Mouse (Mus musculus): ENCODE data around the gene Creb3l2. TPM values are rescaled to one million over a fixed set of nuclear protein-coding genes. Genes with fewer than 3 reads are reported as not detected.

Creb3l2 gene
- polyA plus RNA-seq, 1 experiment: 5.6 TPM

GRCm38 (mm10) chr6:37326603-37326955 is 115.4 kb downstream of the Creb3l2 start:
- TF ChIP-seq POLR2A (IDR thresholded peaks at IDR 0.05; ENCODE audit: extremely low read depth, insufficient read depth, low read length): no peak
- no peak for TF ChIP-seq CTCF (IDR thresholded peaks at IDR 0.05; ENCODE audit: extremely low read depth, insufficient read depth, low read length)
- no peak overlapping the region for H3K27ac ChIP-seq (ENCODE audit: insufficient read depth, low read length)
- peaks cover 7% of the 10 kb centered on the region for H3K4me1 ChIP-seq (ENCODE audit: control insufficient read depth, insufficient read depth, low read length)
- no peak overlapping the region for H3K4me3 ChIP-seq (ENCODE audit: insufficient read depth, low read length)

GRCm38 (mm10) chr6:37325906-37326602 is 115.9 kb downstream of the Creb3l2 start:
- TF ChIP-seq CTCF (IDR thresholded peaks at IDR 0.05; ENCODE audit: extremely low read depth, insufficient read depth, low read length) (no peak), POLR2A (IDR thresholded peaks at IDR 0.05; ENCODE audit: extremely low read depth, insufficient read depth, low read length) (no peak)
- H3K4me3 ChIP-seq (ENCODE audit: insufficient read depth, low read length): no peak overlapping the region
- no peak overlapping the region for H3K27ac ChIP-seq (ENCODE audit: insufficient read depth, low read length)
- H3K4me1 ChIP-seq (ENCODE audit: control insufficient read depth, insufficient read depth, low read length): peaks cover 5% of the 10 kb centered on the region

- TF ChIP-seq CTCF (IDR thresholded peaks at IDR 0.05; ENCODE audit: extremely low read depth, insufficient read depth, low read length) (no peak), POLR2A (IDR thresholded peaks at IDR 0.05; ENCODE audit: extremely low read depth, insufficient read depth, low read length) (no peak)
- Histone ChIP-seq H3K4me3 (ENCODE audit: insufficient read depth, low read length) (no peak overlapping the region), H3K27ac (ENCODE audit: insufficient read depth, low read length) (no peak overlapping the region), H3K4me1 (ENCODE audit: control insufficient read depth, insufficient read depth, low read length) (peaks cover 1% of the 10 kb centered on the region; the same call in 1 of the 2 replicates)
These were observed 116.9 kb downstream of the Creb3l2 start for GRCm38 (mm10) chr6:37325076-37325475.

GRCm38 (mm10) chr6:37322641-37323040 is 119.3 kb downstream of the Creb3l2 start:
- Histone ChIP-seq H3K4me1 (ENCODE audit: control insufficient read depth, insufficient read depth, low read length) (peaks cover 1% of the 10 kb centered on the region; the same call in 1 of the 2 replicates), H3K4me3 (ENCODE audit: insufficient read depth, low read length) (no peak overlapping the region), H3K27ac (ENCODE audit: insufficient read depth, low read length) (no peak overlapping the region)
- no peak for TF ChIP-seq CTCF (IDR thresholded peaks at IDR 0.05; ENCODE audit: extremely low read depth, insufficient read depth, low read length)

- no peak overlapping the region for H3K4me3 ChIP-seq (ENCODE audit: insufficient read depth, low read length)
- no peak overlapping the region for H3K27ac ChIP-seq (ENCODE audit: insufficient read depth, low read length)
- H3K4me1 ChIP-seq (ENCODE audit: control insufficient read depth, insufficient read depth, low read length): peaks cover 1% of the 10 kb centered on the region; the same call in 1 of the 2 replicates
- TF ChIP-seq POLR2A (IDR thresholded peaks at IDR 0.05; ENCODE audit: extremely low read depth, insufficient read depth, low read length) (no peak), CTCF (IDR thresholded peaks at IDR 0.05; ENCODE audit: extremely low read depth, insufficient read depth, low read length) (no peak)
These were observed 119.9 kb downstream of the Creb3l2 start for GRCm38 (mm10) chr6:37322088-37322487.

GRCm38 (mm10) chr6:37317904-37318303 is 124.0 kb downstream of the Creb3l2 start:
- peaks cover 1% of the 10 kb centered on the region; the same call in 1 of the 2 replicates for H3K4me1 ChIP-seq (ENCODE audit: control insufficient read depth, insufficient read depth, low read length)

GRCm38 (mm10) chr6:37315440-37315839 is 126.5 kb downstream of the Creb3l2 start:
- no peak for TF ChIP-seq POLR2A (IDR thresholded peaks at IDR 0.05; ENCODE audit: extremely low read depth, insufficient read depth, low read length)
- TF ChIP-seq CTCF (IDR thresholded peaks at IDR 0.05; ENCODE audit: extremely low read depth, insufficient read depth, low read length): no peak
- no peak overlapping the region for H3K27ac ChIP-seq (ENCODE audit: insufficient read depth, low read length)
- H3K4me1 ChIP-seq (ENCODE audit: control insufficient read depth, insufficient read depth, low read length): no peaks in the 10 kb centered on the region; the same call in 1 of the 2 replicates
- no peak overlapping the region for H3K4me3 ChIP-seq (ENCODE audit: insufficient read depth, low read length)

More at GRCm38 (mm10) chr6:37317904-37318303, 124.0 kb downstream of the Creb3l2 start:
- TF ChIP-seq POLR2A (IDR thresholded peaks at IDR 0.05; ENCODE audit: extremely low read depth, insufficient read depth, low read length): no peak
- TF ChIP-seq CTCF (IDR thresholded peaks at IDR 0.05; ENCODE audit: extremely low read depth, insufficient read depth, low read length): no peak
- Histone ChIP-seq H3K4me3 (ENCODE audit: insufficient read depth, low read length) (no peak overlapping the region), H3K27ac (ENCODE audit: insufficient read depth, low read length) (no peak overlapping the region)

- H3K27ac ChIP-seq (ENCODE audit: insufficient read depth, low read length): no peak overlapping the region
- no peaks in the 10 kb centered on the region for H3K4me1 ChIP-seq (ENCODE audit: control insufficient read depth, insufficient read depth, low read length)
- TF ChIP-seq POLR2A (IDR thresholded peaks at IDR 0.05; ENCODE audit: extremely low read depth, insufficient read depth, low read length) (no peak), CTCF (IDR thresholded peaks at IDR 0.05; ENCODE audit: extremely low read depth, insufficient read depth, low read length) (no peak)
- no peak overlapping the region for H3K4me3 ChIP-seq (ENCODE audit: insufficient read depth, low read length)
These were observed 131.3 kb downstream of the Creb3l2 start for GRCm38 (mm10) chr6:37310601-37311000.

- Histone ChIP-seq H3K27ac (ENCODE audit: insufficient read depth, low read length) (no peak overlapping the region), H3K4me1 (ENCODE audit: control insufficient read depth, insufficient read depth, low read length) (no peaks in the 10 kb centered on the region), H3K4me3 (ENCODE audit: insufficient read depth, low read length) (no peak overlapping the region)
- no peak for TF ChIP-seq CTCF (IDR thresholded peaks at IDR 0.05; ENCODE audit: extremely low read depth, insufficient read depth, low read length)
- TF ChIP-seq POLR2A (IDR thresholded peaks at IDR 0.05; ENCODE audit: extremely low read depth, insufficient read depth, low read length): no peak
These were observed 135.3 kb downstream of the Creb3l2 start for GRCm38 (mm10) chr6:37306616-37307015.

GRCm38 (mm10) chr6:37300492-37300891 is 141.5 kb downstream of the Creb3l2 start:
- peaks cover 5% of the 10 kb centered on the region; the same call in 1 of the 2 replicates for H3K4me1 ChIP-seq (ENCODE audit: control insufficient read depth, insufficient read depth, low read length)
- peak overlapping the region; percentile 98 for H3K4me3 ChIP-seq (ENCODE audit: insufficient read depth, low read length)
- peak overlapping the region; percentile 96 for H3K27ac ChIP-seq (ENCODE audit: insufficient read depth, low read length)
- TF ChIP-seq CTCF (IDR thresholded peaks at IDR 0.05; ENCODE audit: extremely low read depth, insufficient read depth, low read length) (no peak), POLR2A (IDR thresholded peaks at IDR 0.05; ENCODE audit: extremely low read depth, insufficient read depth, low read length) (no peak)
